Mouse (Mus musculus): ENCODE data around the gene Myl9.

The Myl9 gene

GRCm38 (mm10) chr2:156764022-156764421 is 11.2 kb upstream of the Myl9 start:
- no peak for DNase-seq (ENCODE audit: low read depth, low spot score)

DNA sequence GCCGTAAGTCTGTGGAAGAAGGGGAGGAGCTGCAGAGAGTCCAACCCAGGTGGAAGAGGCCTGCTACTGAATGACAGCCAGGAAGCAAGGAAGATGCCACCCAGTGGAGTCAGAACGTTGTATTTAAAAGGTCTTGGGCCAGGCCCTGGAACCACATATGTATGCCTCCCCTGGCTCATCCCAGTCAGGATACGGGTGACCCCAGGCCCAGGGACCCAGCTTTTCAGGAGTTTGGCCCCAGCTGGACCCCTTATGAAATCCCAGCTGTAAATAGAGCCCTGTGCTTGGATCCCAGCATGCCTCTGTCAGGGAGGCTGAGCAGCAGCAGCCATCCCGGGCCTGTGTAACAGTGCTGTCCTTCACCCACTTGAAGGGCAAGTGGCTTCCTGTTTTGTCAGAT is 10.5 kb upstream of the Myl9 start:
- no peak for DNase-seq (ENCODE audit: low read depth, low spot score)

DNA sequence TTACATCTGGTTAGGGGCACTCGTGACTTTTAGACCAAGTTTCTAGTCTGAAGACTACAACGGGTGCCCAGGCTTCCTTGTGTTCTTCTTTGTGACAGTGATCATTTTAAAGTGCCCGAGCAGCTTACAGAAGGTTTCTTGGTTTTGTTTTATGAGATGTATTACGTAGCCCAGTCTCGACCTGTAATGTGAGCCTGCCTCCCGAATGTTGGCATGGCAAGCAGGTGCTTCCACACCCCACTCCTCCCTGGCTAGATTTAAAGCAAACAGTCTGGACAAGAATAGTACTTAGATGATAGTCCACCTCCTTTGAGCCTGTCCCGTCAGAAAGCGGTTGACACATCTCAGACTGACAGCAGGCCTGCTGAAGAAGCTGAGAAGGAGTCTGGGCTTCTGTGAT is 9.6 kb upstream of the Myl9 start:
- DNase-seq (ENCODE audit: low read depth, low spot score) = no peak

- no peak for DNase-seq (ENCODE audit: low read depth, low spot score)
Observed at GRCm38 (mm10) chr2:156766227-156767019, 8.8 kb upstream of the Myl9 start.

DNA sequence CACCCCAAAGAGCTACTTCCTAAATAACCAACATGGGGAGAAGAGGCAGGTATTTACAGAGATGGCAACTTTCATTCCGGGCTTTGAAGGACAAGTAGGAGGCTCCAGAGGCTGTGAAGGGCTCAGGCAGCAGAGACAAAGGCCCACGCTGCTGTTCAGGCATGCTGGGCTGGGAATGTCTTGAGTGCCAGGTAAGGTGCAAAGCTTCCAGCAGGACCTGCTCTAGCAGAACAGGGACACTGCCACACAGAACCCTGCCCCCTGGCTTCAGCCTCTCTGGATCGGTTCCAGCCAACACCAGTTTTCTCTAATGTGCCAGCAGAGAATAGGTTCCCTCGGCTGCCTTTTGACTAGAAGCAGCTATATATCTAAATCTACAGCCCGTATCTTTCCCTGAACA is 8.1 kb upstream of the Myl9 start:
- no peak for DNase-seq (ENCODE audit: low read depth, low spot score)

GRCm38 (mm10) chr2:156769274-156769673 is 5.9 kb upstream of the Myl9 start:
- DNase-seq (ENCODE audit: low read depth, low spot score) = no peak

DNA sequence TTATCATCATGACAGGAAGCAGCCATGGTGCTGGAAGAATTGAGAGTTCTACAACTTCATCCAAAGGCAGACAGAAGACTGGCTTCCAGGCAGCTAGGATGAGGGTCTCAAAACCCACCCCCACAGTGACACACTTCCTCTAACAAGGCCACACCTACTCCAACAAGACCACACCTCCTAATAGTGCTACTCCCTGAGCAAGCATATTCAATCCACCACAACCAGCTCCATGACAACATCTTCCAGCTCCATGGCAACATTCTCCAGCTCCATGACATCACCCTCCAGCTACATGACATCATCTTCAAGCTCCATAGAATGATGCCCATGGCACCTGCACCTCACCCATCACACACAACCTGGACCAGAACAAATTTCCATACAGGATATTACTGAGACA is 1.8 kb upstream of the Myl9 start:
- DNase-seq (ENCODE audit: low read depth, low spot score) = no peak

DNA sequence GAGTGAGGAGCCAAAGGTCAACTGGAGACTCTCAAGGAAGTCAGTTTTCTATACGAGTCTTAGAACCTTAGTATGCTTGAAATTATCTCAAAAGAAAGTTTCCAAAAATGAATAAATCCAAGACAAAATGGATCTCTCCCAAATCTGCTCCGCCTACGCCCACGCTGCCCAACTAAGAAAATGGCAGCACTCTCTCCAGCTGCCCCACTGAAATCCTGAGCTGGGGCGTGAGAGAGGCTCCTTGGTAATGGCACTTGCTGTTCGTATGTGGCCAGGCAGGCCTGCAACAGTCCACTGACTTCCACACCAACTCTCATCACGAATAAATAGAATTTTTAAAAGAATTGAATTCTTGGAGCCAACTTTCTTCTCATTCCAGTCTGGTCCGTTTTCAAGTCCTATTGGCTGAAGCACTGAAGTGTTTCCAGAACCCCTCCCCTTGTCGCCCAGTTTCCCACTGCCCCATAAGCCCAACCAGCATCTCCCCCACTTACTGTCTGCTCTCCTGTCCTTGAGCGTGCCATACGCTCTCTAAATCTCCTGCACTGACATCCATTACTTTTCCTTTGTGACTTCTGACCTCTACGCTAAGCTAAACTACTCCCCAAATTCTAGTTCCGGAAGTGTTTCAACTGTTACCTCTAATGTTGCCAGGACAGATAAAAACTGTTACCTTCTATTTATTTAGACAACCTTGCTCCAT is 1.0 kb upstream of the Myl9 start:
- DNase-seq (ENCODE audit: low read depth, low spot score) = no peak

- no peak for DNase-seq (ENCODE audit: low read depth, low spot score)
Observed at GRCm38 (mm10) chr2:156775455-156776435, 525 bp downstream of the Myl9 start.

- no peak for DNase-seq (ENCODE audit: low read depth, low spot score)
Observed at GRCm38 (mm10) chr2:156776907-156777306, 1.7 kb downstream of the Myl9 start.

DNA sequence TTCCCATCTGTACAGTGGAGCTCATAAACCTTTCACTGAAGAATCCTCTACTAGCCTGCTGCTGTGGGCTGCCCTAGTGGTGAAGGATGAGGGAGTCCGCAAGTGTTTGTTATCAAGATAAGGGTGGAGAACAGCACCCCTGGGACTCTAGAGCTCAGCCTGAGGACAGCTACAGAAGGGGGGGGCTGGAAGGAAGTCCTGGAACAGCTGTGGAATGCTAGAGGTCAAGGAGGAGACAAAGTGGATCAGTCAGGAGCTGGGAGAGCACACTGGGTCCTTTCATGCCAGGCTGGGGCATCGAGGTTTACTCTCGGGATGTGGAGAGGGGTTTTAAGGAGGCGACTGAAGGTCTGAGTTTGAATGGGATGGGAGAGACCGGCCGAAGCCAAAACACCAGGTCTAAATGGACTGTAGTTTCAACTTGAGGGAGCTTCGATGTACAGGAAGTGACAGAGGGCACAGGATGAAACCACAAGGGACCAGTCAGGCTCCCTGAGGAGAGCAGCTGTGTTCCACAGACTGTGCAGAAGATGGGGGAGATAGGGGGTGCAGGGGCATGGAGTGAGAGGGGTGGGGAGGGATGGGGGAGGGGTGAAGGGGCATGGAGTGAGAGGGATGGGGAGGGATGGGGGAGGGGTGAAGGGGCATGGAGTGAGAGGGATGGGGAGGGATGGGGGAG is 2.2 kb downstream of the Myl9 start:
- DNase-seq (ENCODE audit: low read depth, low spot score) = no peak

DNA sequence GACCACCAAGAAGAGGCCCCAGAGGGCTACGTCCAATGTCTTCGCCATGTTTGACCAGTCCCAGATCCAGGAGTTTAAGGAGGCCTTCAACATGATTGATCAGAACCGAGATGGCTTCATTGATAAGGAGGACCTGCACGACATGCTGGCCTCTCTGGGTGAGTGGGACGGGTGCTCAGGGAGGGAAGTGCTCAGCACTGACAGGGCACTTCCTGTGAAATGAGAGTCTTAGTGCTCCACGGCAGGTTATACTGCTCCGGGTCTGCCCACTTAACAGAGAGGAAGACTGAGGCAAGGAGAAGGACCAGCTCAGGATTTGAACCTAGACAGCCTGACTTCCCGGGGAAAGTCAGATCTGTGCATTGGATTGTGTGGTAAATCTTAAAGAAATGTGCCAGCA is 3.4 kb downstream of the Myl9 start:
- no peak for DNase-seq (ENCODE audit: low read depth, low spot score)

DNA sequence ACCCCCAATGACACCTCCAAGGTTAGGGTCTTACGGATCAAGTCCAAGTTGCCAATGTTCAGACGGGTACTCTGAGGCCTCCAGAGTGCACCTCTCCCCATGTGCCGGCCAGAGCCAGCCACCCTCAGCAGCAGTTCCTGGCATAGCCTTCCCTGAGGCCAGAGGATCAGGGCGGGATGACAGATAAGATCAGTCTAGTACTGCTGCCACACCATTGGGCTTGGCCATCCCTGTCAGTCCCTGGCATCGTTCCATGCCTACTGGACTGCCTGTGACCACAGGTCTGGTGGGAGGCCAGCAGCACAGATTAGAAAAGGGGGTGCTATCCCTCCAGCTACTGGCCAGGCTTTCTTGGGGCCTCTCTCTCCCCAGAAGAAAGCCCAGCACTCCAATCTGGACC is 3.8 kb downstream of the Myl9 start:
- DNase-seq (ENCODE audit: low read depth, low spot score) = no peak

- no peak for DNase-seq (ENCODE audit: low read depth, low spot score)
Observed at GRCm38 (mm10) chr2:156779488-156779887, 4.3 kb downstream of the Myl9 start.

DNA sequence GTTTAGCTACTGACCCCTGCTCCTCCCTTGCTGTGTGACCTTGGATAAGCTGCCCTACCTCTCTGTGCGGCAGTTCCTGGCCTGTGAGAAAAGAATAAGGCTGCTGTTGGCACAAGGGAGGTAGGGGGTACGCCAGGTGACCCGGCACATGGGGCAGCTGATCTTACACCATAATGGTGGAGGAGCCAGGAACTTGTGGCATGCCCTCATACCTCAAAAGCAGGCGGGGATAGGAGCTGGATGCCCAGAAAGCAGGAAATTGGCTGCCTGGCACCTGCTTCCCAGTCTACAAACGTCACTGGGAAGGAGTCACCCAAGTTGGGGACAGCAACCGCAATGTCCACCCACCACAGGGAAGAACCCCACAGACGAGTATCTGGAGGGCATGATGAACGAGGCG is 4.9 kb downstream of the Myl9 start:
- DNase-seq (ENCODE audit: low read depth, low spot score) = no peak

- no peak for DNase-seq (ENCODE audit: low read depth, low spot score)
Observed at GRCm38 (mm10) chr2:156780752-156781151, 5.5 kb downstream of the Myl9 start.

DNA sequence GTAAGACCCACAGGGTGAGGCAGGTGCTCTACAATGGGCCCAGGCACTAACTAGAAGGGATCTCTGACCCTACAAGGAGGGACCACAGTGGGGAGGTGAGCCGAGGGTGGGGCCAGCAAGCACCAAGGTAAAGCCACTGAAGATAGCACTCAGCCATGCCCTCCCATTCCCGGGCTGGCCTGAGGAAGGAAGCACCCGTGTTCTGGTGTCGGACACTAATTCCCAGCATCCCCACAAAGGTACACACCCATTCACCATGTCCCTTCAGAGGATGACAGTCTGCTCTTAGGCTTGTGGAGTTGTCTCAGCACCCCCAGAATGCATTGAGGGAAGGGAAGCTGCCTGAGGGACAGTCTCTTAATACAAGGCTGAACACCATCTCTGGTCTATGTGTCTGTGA is 6.1 kb downstream of the Myl9 start:
- DNase-seq (ENCODE audit: low read depth, low spot score) = no peak

GRCm38 (mm10) chr2:156781836-156782480 is 6.7 kb downstream of the Myl9 start:
- DNase-seq (ENCODE audit: low read depth, low spot score) = no peak

GRCm38 (mm10) chr2:156782481-156783348 is 7.5 kb downstream of the Myl9 start:
- DNase-seq (ENCODE audit: low read depth, low spot score) = no peak

- DNase-seq (ENCODE audit: low read depth, low spot score) = no peak
Observed at GRCm38 (mm10) chr2:156783349-156783728, 8.1 kb downstream of the Myl9 start.

Data from WW6 (cell line).